Mouse (Mus musculus) macrophage (primary cell): ENCODE results near the gene Olig1. TPM values are rescaled to one million over a fixed set of nuclear protein-coding genes. Genes with fewer than 3 reads are reported as not detected.

Experiments
- H3K27ac ChIP-seq: fragments of 350-480 bp; formaldehyde crosslinking; 2 replicates; pipeline ENCODE4 v1.9.0; 2021
- H3K36me3 ChIP-seq: fragments of 350-480 bp; formaldehyde crosslinking; 2 replicates; pipeline ENCODE4 v1.9.0; 2021; ENCODE audit errors: inconsistent target
- H3K4me3 ChIP-seq: fragments of 350-480 bp; formaldehyde crosslinking; 2 replicates; pipeline ENCODE4 v1.9.0; 2021; ENCODE audit errors: inconsistent target
- H3K79me2 ChIP-seq: fragments of 350-480 bp; formaldehyde crosslinking; 2 replicates; pipeline ENCODE4 v1.9.0; 2021; ENCODE audit errors: inconsistent target
- WGBS: methylation state at CpG from one replicate; pipeline ENCODE4 v1.1.7; 2026; ENCODE audit warnings: inconsistent platforms; ENCODE audit not compliant: missing documents; 5-methylcytosine and 5-hydroxymethylcytosine counted together
- polyA plus RNA-seq: library from polyadenylated mRNA; stranded (reverse); fragments of 250-400 nt; gene quantifications from 3 replicates; pipeline ENCODE4 v1.2.4, GENCODE M21; 2018; ENCODE audit warnings: inconsistent platforms
- total RNA-seq, 78 experiments: library from RNA; depleted of rRNA; stranded (reverse); fragments of 250-400 nt; gene quantifications; 1 replicate in 9 of 78; 2 replicates in 24 of 78; 3 replicates in 43 of 78; 4 replicates in 2 of 78; pipeline ENCODE4 v1.2.4; 2018; ENCODE audit warnings: inconsistent platforms in 56 of 78

Gene Olig1
- total RNA-seq (2018; cell fraction: chromatin; rRNA removed) = not detected
- not detected for total RNA-seq (2018; cell fraction: cytosol; rRNA removed)
- total RNA-seq (2018; cell fraction: nucleus; rRNA removed) = not detected
- polyA plus RNA-seq = not detected in 3 replicates

DNA sequence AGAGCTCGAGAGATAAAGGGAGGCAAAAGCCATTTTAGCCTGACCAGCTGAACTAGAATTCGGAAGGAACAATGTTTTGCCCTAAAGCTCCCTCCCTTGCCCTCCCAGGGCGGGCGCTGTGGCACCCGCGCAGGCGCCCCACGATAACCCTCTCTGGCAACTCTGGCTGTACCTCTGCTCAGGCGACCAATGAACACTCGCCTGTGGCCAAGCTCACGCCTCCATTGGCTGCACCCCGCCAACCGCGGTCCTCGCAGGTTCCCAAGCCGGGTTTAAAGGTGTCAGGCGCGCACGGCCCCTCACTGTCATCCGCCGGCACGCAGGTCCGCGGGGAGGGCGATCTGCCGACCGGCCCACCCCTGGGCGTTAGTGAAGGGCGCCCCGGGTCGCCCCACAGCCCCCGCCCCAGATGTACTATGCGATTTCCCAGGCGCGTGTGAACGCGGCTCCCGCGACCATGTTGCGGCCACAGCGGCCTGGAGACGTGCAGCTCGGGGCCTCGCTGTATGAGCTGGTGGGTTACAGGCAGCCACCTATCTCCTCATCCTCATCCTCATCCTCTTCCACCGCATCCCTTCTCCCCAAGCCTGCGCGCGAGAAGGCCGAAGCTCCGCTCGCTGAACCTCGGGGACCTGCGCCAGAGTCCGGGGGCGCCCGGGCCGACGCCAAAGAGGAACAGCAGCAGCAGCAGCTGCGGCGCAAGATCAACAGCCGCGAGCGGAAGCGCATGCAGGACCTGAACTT, at the start of gene Olig1:
Gene Olig1, plus strand, starts transcription at position 305 of the 744 bp plus-strand sequence.
- H3K4me3 ChIP-seq = no peak within 1 kb of the TSS
- H3K27ac ChIP-seq = no peak within 1 kb of the TSS
- H3K36me3 ChIP-seq = no peaks in the 10 kb centered on the region
- H3K79me2 ChIP-seq = no peaks in the 10 kb centered on the region
- WGBS = 3% methylated on average over 64 of the region's 64 CpGs

DNA sequence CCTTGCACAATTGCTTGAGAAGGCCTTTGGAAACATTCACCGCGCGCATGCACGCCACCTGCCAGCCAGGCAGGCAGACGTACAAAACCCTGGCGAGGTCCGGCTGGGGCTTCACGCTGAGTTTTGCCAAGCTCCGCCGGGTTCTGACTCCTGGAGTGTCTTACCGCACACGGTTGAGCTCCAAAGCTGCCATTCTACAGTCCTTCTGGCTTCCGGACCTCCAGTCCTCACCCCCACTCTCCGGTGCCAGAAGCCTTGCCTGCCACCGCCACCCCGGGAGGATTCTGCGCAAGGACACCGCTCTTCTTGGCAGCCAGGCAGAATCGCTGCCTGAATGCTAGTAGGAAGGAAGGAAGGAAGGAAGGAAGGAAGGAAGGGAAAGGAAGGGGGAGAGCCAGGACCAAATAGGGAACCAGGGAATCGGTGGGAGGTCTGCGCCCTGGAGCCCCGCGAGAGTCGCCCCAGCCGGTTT, 47.4 kb upstream of the Olig1 start:
- Histone ChIP-seq H3K27ac (no peak overlapping the region), H3K36me3 (no peaks in the 10 kb centered on the region), H3K79me2 (no peaks in the 10 kb centered on the region), H3K4me3 (no peak overlapping the region)
- 2% methylated on average over 23 of the region's 25 CpGs for WGBS

DNA sequence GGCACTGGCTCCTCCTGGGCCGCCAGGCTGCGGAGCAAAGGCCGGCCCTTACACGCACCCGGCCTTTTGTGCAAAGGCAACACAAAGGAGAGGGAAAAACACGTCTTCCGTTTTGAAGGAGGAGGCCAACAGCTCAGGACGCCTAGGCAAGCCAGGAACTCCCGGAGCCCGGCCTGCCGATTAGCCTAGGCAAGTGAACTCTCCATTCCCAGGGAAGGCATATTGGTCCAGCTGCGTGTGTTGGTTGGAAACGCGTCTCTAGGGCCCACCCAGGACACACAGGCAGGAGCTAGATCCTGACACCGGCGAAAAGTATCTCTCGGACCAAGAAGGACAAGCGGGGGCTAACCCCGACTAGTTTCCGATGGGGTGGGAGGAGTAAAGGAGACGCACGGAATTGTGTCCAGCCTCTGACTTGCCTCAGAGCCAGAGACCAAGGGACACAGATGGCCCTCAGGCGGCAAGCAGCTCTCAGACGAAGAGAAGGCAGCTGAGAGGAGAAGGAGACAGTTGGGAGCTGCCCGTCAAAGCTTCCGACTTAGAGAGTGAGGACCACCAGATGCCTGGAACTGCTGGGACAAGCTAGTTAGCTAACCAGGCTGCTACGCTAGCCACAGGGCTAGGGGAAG, 46.8 kb upstream of the Olig1 start:
- Histone ChIP-seq H3K4me3 (no peak overlapping the region), H3K79me2 (no peaks in the 10 kb centered on the region), H3K36me3 (no peaks in the 10 kb centered on the region), H3K27ac (no peak overlapping the region)
- 2% methylated on average over 27 of the region's 27 CpGs for WGBS

DNA sequence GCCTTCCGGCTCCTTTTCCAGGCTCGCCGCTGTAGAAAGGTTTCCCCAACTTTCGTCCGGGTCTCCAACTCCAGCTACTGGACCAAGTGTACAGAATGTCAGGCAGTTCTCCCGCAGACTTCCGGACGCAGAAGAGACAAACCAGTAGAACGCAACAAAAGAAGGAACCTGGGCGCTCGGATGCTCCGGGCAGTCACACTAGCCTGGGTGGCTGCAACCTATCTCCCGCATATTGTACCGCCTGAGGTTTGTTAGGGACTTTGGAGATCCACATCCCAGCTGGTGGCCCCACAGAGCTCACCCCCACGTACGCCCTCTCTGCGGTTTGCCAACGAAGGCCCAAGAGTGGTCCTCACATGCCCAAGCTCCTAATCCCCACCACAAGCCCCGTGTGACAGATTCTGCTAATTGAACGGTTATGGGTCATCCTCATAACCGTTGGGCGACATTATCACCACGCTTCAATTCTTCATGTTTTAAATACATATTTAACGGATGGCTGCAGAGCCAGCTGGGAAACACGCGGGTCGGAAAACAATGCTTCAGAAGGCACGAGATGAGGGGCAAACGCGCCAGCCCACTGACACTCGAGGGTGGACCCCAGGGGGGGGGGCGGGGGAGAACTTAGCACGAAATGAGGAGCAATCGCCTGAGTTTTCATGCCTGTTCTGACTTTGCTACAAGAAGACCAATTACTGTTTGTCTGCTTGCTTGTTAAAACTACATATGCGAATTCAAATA, 46.1 kb upstream of the Olig1 start:
- no peaks in the 10 kb centered on the region for H3K36me3 ChIP-seq
- H3K79me2 ChIP-seq = no peaks in the 10 kb centered on the region
- H3K4me3 ChIP-seq = no peak overlapping the region
- no peak overlapping the region for H3K27ac ChIP-seq
- 6% methylated on average over 33 of the region's 35 CpGs for WGBS

DNA sequence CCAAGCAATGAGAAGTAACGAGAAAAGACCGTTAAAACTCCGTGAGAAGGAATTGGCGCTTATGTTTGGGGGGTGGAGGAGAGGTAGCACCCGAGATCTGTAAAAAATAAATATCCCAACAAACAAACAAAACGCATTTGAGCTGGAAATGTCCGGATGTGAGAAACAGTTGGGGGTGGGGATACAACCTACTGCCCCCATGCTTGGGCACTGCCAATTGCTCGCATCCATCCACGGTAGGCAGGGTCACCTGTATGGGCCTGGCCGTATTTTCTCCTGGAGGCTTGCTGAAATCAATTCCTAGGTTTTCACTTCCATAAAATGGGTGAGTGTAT, 45.5 kb upstream of the Olig1 start:
- Histone ChIP-seq H3K4me3 (no peak overlapping the region), H3K79me2 (no peaks in the 10 kb centered on the region), H3K27ac (no peak overlapping the region), H3K36me3 (no peaks in the 10 kb centered on the region)
- 14% methylated on average over 10 of the region's 10 CpGs for WGBS

DNA sequence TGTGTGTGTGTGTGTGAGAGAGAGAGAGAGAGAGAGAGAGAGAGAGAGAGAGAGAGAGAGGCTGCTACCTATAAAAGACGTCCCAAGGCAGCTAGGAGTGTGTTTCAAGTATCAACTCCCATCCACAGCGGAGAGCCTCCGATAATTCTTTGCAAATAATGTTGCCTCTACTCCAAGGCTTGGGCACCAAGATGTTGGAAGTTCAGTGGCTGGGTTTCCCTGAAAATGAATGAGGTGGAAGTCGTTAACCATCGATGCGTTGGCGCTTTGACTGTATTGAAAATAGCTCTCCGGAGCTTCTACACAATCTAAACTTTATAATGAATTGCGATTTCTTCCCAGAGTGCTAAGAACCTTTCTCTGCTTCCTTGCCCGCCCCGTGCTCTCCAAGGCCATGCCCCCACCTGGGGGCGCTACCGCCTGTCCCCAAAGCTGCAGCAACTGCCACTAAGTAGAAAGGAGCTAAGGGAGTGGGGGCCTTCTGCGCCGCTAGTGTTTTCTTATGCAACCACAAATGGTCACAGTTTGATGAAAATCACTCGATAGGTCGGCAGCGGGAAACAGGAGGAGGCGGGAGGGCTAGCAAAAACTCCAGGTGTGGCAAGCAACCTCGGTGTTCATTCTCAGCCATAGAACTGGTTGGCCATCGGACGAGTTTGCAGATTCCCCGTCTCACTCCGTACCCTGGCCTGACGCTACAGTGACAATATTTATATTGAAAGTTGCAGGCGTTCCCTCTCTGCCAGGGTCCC, 44.9 kb upstream of the Olig1 start:
- no peaks in the 10 kb centered on the region for H3K79me2 ChIP-seq
- H3K36me3 ChIP-seq = no peaks in the 10 kb centered on the region
- no peak overlapping the region for H3K27ac ChIP-seq
- WGBS = 5% methylated on average over 23 of the region's 26 CpGs
- H3K4me3 ChIP-seq = no peak overlapping the region

DNA sequence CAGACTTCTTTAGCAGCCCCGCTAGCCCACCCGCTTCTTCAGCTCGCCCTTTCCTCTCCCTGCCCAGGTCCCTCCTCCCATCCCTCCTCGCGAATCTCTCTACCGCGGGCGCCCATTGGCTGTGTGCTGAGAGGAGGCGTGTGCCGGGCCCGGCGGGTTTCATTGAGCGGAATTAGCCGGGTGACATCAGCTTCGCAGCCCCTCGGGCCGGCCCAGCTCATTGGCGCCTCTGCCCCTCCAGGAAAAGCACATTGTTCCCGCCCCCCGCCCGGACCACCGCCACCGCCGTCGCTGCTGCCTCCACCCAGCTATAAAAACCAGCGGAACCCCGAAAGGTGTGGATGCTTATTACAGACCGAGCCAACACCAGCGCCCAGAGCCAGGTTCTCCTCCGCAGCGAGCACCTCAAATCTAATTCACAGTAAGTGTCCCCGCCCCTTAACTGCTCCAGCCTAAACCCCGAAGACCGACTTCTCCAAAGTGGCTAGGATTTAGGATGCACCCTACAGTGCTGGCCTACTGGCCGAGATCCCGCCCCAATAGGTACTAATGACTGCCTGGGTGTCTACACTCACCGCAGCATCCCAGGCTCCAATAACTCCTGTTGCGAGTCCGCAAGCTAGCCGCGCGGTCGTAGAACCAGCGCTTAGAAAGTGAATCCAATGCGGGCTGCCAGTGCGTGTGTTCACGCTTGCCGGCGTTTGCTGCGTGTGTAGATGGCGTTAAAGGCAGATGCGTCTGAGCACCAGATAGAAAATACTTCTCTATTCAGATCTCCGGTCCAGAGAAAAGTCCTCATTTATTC, 44.1 kb upstream of the Olig1 start, which contains the start of gene Olig2:
Gene Olig2, plus strand, starts transcription at position 225 of the 805 bp plus-strand sequence.
- Histone ChIP-seq H3K4me3 (no peak within 1 kb of the TSS), H3K36me3 (no peaks in the 10 kb centered on the region), H3K79me2 (no peaks in the 10 kb centered on the region), H3K27ac (no peak within 1 kb of the TSS)
- 3% methylated on average over 53 of the region's 53 CpGs for WGBS

DNA sequence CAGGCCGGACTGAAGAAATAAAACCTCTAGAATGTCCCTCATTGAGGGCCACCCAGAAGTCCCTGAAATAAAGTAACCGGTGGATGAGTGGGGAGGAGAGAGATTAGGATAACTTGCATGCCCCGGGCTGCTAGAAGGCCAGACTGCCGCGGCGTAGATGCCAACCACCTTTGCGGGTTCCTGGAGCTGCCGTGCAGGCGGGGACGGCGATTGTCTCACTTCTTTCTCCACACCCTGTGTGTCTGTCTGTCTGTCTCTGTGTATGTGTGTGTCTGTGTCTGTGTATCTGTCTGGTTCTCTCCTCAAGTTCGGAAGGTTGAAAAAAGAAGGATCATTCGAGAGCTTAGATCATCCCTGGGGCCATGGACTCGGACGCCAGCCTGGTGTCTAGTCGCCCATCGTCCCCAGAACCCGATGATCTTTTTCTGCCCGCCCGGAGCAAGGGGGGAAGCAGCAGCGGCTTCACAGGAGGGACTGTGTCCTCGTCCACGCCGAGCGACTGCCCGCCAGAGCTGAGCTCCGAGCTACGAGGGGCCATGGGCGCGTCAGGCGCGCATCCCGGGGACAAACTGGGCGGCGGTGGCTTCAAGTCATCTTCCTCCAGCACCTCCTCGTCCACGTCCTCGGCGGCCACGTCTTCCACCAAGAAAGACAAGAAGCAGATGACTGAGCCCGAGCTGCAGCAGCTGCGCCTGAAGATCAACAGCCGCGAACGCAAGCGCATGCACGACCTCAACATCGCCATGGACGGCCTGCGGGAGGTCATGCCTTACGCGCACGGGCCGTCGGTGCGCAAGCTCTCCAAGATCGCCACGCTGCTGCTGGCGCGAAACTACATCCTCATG, 43.3 kb upstream of the Olig1 start:
- WGBS = 4% methylated on average over 59 of the region's 60 CpGs
- H3K36me3 ChIP-seq = no peaks in the 10 kb centered on the region
- no peak overlapping the region for H3K4me3 ChIP-seq
- no peaks in the 10 kb centered on the region for H3K79me2 ChIP-seq
- no peak overlapping the region for H3K27ac ChIP-seq

DNA sequence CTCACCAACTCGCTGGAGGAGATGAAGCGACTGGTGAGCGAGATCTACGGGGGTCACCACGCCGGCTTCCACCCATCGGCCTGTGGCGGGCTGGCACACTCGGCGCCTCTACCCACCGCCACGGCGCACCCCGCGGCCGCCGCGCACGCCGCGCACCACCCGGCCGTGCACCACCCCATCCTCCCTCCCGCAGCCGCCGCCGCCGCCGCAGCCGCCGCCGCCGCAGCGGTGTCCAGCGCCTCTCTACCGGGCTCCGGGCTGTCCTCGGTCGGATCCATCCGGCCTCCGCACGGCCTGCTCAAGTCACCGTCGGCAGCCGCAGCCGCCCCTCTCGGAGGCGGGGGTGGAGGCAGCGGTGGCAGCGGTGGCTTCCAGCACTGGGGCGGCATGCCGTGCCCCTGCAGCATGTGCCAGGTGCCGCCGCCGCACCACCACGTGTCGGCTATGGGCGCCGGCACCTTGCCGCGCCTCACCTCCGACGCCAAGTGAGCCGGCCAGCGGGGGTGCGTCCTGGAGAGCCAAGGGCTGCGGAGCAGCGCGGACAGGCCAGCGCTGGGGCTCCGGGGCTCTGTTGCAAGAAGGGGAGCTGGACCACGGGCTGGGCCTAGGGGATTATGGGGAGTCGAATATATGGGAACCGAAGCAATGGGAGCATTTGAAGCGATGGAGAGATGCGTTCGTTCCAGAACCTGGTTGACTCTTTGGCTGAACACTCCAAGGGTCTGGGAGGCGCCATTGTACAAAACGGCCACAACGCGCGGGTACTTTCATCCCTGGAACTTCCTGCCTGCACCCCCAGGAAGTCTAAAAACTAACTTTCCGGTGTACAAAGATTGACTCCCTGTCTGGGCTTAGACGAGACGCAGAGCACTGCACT, 42.5 kb upstream of the Olig1 start:
- Histone ChIP-seq H3K4me3 (no peak overlapping the region), H3K27ac (no peak overlapping the region), H3K79me2 (no peaks in the 10 kb centered on the region), H3K36me3 (no peaks in the 10 kb centered on the region)
- WGBS = 2% methylated on average over 79 of the region's 85 CpGs

DNA sequence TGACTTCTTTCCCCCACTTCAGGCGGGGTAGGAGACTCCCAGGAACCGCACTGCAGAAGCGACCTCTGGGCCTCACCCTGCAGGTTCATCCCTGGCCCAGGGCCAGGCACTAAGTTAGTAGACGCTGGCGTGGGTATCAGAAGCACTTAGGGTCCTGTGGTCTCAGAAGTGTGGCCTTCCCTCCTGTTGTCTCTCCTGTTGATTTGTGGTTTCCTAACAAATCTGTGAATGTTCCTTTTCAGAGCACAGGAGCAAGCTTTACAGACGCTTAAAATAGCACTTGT, 41.9 kb upstream of the Olig1 start:
- H3K36me3 ChIP-seq = no peaks in the 10 kb centered on the region
- H3K27ac ChIP-seq = no peak overlapping the region
- H3K79me2 ChIP-seq = no peaks in the 10 kb centered on the region
- H3K4me3 ChIP-seq = no peak overlapping the region
- 2% methylated on average over 6 of the region's 6 CpGs for WGBS

DNA sequence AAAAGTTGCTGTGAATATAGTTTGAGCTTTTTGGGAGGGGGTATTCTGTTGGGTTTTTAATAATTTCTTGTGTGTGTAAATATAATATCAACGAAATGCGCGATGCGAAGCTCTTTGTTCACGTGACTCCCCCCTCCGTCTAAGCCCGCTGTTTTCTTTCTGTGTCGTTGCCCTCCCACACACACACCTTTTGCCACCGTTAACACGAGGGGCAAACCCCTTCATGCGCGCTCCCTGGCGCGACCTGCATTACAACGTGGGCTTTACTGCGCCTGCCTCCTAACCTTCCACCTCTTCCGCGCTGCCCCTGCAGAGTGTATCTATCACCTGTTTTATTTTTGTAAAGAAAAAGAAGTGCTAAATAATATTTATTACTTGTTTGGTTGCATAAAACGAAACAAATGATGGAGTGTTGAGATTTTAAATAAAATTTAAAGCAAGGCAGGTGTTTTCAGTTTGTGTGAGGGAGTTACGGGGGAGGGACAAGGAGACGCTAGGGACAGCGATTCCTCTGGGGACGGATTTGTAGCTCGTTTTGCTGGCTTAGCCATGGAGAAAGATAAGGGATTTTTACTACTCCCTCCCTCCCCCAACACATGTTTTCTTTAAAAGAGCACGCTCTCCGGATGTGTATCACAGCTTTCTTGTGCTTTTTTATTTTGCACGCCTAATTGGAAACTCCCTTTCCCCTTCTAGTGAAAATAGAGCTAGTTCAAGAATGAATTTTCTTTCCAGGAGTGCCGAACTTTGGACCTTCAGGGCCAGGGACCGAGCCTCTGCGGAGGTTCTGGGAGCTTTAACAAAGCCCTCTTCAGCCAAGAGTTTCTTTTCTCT, 41.1 kb upstream of the Olig1 start:
- Histone ChIP-seq H3K36me3 (no peaks in the 10 kb centered on the region), H3K79me2 (no peaks in the 10 kb centered on the region), H3K27ac (no peak overlapping the region), H3K4me3 (no peak overlapping the region)
- whole genome bisulfite sequencing = 8% methylated on average over 30 of the region's 30 CpGs

DNA sequence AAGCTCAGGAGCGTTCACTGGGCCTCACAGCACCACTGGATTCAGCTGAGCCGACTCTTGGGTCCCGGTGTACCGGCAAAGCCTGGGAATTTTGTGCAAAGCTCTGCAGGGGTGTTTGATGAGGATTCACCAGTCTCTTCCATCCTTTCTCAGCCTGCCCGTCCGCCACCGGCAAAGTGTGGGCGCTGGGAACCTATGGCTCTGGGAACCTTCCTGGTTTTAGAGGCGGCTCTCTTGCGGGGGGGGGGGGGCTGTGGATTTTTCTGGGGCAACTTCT, 40.6 kb upstream of the Olig1 start:
- Histone ChIP-seq H3K4me3 (no peak overlapping the region), H3K36me3 (no peaks in the 10 kb centered on the region), H3K79me2 (no peaks in the 10 kb centered on the region), H3K27ac (no peak overlapping the region)
- WGBS = 10% methylated on average over 10 of the region's 10 CpGs
